Mouse (Mus musculus) cortical plate, adult 2 months (tissue): ENCODE data around the gene Hhipl1.

ENCODE experiments used
- CTCF ChIP-seq: fragments of 200-500 bp; IDR thresholded peaks from 2 replicates; pipeline ENCODE4 v1.5.1; 2011; ENCODE audit warnings: mild to moderate bottlenecking, control low read depth, low read length; ENCODE audit not compliant: insufficient read depth; ENCODE audit errors: extremely low read depth
- POLR2A ChIP-seq: fragments of 200-500 bp; IDR thresholded peaks from 2 replicates; pipeline ENCODE4 v1.6.1; 2011; ENCODE audit warnings: mild to moderate bottlenecking, low read length, control low read depth; ENCODE audit not compliant: insufficient read depth; ENCODE audit errors: extremely low read depth

GRCm38 (mm10) chr12:108268970-108269369 is 37.1 kb upstream of the Hhipl1 start:
- TF ChIP-seq CTCF (no peak), POLR2A (no peak)
